Mouse (Mus musculus) kidney, adult 11 months (tissue): Measurements from ENCODE around the gene Pdcd1lg2.
"Not testable (repeated sequence)": the region's sequence is repeated elsewhere in the genome, so short reads cannot be mapped to it uniquely, and the experiment has no call there.

Source experiments
- DNase-seq: peaks from one replicate; pipeline ENCODE4 v3.0.0; 2022

The Pdcd1lg2 gene

DNA sequence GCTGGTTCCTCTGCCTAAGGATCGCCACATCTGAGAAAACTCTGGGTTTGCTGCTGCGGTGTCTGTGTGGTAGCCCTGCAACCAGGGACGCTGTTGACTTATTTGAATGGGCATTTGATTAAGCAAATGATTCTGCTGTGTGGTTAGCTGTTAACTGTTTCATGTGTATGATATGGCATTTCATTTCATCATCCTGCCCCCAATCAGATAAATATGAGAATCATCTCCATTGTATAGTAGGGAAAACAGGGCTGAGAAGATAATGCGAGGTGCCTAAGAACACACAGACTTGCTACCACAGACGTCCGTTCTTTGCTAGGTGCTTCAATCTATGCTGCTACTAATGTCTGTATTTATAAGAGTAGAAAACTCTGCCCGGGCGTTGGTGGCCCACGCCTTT, 26.3 kb upstream of the Pdcd1lg2 start:
- DNase-seq: no peak

DNA sequence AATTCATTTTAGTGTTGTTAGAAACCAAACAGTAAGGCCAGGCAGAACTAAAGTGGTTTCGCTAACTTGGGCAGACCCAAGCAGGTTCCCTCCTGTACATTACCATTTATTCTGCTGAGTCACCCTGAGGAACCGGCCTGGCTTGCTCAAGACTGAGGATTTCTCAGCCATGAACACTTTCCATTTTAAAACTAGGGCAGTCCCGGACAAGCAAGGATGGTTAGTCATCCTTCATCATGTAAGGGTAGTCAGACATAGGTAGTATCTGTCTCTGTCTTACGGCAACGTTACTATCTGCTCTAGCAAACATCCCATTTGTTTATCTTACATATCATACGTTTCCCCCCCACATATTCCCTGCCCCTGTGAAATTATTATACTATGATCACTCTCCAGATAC, 25.7 kb upstream of the Pdcd1lg2 start:
- no peak for DNase-seq

DNA sequence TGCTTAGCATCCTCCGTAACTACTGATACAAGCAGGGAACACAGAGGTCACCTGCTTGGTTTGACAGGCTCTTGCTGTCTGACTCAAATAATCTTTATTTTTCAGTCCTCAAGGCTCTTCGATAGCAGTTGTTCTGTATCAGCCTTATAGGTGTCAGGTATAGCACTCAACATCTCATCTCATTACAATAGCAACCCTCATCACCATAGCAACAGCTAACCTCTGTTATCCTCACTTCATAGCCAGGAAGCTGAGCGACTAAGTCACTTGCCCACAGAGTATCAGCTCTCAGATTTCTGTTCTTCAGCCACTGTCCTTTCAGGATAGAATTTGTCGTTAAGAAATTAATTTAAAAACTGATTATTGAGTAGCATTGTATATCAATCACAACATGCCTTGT, 24.9 kb upstream of the Pdcd1lg2 start:
- DNase-seq: no peak

DNA sequence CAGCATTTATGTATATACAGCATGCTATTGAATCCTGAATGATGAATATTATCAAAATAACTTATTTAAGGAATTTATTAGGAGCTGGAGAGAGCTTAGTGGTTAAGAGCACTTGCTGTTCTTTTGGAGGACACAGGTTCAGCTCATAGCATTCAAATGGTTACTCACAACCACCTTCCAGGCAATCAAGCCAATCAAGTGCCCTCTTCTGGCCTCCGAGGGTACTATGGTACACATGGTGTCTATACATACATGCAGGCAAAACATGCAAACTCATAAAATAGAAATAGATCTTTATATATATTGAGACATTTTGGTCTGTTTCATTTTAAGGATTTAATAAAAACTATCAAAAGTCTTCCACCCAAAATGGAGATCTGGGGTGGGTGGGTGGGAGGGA, 21.9 kb upstream of the Pdcd1lg2 start:
- DNase-seq: no peak

DNA sequence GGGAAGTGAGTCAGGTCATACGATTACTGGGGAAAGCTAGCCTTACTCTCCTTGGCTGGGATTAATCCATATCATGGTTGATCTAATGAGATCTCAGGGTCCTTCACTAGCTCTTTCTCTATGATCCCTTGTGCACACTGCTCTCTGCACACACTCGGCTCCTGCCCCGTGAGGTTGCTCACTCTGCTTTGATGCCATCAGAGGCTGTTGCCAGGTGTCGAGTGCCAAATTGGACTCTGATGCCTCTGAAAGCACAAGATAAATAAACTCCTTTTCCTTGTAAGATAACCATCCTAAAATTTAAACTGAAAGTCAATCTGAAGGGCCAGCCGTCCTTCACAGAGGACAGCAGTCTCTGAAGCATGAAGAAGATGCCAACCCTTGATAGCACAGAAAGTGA, 20.2 kb upstream of the Pdcd1lg2 start:
- no peak for DNase-seq

DNA sequence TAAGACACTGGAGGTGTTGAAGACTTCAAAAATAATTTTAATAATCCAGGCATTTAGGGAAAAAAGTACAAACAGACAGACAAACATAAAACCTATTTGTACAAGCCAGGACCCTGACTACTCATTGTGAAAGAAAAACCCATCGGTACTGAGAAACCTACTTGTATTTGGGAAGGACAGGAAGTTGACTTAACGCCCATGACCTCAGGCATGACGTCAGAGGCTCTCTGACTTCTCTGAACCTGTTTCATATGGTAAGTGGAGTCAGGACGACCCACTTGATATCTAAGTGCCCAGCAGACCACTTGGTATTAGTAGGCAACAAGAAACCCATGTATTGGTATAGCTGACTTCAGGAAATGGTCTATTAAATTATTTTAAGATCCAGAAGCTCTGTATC, 19.4 kb upstream of the Pdcd1lg2 start:
- no peak for DNase-seq

DNA sequence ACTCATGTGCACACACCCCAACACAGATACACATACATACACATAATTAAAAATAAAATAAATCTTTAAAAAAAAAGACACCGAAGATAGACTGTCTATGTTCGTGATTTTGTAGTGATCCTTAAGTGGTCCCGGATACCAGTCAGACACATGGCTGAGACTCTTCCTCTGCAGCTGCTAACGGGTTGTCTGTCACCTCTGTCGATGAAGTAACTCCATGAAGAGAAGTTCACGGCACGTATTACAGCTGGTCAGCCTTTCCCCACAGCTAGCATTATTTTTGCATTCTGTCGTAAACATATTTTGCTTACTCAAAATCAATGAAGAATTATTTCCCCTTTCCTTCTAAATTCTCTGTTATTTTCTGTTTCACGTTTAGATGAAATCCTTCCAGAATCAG, 17.4 kb upstream of the Pdcd1lg2 start:
- no peak for DNase-seq

DNA sequence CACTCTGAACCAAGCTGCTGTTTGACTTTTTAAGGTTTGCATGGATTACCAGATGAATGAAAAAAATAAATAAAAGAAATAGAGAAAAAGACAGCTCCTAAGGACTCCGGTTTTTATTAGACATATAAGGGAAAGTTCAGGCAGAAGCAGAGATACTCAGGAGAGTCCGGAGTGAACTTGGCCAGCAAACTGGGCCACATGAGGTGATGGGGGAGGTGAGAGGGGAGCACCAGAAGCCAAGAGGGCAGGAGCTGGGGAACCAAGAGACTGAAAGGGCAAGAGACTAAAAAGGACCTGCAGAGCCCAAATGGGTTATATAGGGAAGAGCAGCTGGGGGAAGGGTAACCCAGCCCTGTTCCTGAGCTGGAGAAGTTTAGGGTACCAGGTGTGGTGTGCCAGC, 16.0 kb upstream of the Pdcd1lg2 start:
- DNase-seq: no peak

DNA sequence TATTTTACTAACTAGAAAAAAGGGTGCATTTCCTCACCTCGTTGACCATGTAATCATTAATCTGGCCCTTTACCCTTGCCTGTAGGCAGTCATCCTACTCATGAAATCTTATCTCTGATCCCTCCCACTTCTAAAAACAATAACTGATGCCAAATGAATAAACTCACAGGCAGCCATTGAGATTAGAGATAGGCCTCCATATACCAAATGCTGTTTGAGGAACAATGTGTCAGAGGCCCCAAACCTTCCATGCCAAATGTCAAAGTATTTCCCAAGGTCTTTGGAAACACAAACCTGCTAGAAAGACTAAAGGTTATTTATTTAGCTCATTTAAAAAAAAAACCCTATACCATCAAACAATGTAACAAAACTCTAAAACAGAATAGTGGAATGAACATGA, 14.4 kb upstream of the Pdcd1lg2 start:
- DNase-seq: no peak

DNA sequence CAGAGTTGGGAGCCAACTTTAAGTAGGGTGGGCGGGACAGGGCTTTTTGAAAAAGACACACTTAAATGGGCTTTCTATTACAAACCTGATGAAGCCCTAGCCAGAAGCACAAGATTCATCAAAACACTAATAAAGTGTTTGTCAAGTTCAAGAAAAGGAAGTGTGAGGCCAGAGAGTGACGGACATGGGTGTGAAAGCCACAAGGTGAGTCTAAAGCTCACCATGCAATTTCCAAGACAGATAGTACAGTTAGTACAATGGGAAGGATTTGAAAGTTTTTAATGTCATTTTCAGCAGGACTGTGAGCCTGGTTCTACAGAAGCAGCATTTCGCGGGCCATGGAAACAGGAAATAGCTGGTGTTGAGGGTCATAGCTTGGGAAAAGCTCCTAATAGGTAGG, 10.9 kb upstream of the Pdcd1lg2 start:
- no peak for DNase-seq

DNA sequence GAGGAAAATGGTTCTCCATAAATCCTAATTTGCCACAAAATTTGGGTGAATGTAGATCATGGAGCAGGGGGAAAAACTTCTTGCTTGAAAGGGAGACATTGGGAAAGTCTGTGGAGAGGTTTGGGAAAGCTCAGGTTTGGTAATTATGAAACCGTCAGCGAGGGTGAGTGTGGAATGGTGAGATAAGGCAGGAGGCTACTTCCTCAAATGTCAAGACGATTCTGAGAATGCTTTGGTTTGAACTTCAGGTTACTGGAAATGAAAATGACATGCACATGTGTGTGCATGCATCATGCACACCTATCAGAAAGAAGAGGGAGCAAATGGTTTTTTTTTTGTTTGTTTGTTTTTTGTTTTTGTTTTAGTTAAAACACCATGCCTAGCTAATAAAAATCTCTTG, 10.3 kb upstream of the Pdcd1lg2 start:
- DNase-seq: no peak

DNA sequence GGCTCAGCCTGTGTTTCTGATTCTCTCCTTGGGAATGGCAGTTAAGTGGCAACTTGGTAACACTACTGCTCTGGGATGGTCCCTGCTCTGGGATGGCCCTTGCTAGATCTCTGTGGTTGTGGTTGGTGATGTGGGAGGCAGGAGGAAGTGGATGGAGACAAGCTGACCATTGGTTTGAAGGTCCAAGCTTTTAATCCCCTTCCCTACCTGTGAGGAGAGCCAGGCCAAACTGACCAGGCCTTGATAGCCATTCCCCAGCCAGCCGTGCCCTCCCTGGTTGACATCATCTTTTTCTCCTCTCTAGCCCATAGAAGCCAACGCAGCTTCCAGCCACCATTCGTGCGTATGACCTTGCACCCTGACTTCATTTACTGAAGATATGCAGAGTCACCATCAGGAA, 8.1 kb upstream of the Pdcd1lg2 start:
- DNase-seq: no peak

DNA sequence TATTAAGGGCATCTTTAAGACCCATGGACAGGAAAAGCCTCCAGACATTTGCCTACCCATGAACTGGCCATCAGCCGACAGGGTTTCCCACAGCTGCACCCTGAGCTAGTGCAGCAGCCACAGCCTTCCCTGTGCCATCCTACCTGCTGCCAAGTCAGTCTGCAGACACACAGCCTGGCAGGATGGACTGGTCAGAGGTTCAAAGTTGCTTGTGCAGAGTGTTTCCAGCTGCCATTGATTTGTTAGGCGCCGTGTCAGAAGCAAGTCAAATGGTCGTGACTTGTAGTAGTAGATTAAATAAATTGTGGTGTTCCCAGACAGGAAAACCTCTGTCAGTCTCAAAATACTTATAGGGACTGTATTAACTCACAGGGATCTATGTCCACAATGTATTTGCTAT, 7.5 kb upstream of the Pdcd1lg2 start:
- no peak for DNase-seq

DNA sequence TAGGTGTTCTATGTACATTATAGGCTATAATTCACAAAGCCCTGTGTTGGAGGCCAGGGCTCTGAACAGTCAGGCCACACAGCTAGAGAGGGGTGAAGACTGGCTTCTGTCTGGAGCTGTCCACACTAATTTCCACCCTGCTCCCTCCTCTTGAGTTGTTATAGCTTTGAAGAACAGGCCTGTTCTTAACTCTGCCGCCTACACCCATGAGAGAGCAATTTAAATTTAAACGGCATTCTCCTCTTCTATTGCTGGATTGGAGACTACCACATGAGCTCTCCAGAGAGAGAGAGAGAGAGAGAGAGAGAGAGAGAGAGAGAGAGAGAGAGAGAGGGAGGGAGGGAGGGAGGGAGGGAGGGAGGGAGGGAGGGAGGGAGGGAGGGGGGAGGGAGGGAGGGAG, 5.3 kb upstream of the Pdcd1lg2 start:
- no peak for DNase-seq

DNA sequence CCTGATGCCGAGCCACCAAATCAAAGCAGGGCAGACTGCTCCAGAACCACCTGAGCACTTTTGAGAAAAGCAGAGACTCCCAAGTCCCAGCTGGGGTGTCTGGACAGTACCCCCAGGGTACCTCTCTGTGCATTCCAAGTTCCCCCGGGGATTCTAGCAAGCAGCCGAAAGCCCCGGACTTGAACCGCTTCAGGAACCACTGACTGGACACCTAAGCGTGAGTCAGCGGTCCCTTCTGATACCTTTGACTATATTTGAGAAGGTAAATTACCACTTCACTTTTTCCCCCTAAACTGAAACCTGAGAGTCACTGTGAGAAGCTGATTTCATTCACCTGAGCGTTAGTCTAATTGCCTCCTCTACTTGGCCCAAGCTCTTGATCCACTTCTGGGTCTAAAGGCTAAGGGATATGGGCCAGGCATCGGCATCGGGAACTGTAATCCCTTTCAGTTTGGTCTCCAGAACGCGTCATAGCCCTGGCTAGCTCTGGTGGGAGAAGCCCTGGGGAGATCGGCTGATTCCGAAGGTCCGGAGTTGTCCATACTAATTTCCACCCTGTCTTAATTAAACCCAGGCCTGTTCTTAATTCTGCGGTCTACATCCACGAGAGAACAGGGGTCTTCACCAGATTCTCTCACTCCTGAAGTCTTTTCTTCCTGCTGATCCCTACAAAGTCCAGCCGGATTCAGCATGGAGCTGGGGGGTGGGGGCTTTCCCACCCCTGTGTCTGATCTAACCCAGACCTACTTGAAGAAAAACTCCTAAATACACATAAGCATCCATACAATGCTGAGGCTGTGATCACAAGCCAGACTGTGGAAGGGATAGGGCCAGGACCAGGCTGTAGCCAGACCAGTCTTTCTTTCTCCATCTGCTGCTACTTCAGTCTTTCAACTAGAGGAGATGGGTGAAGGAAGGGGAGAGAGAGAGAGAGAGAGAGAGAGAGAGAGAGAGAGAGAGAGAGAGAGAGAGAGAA, 4.4 kb upstream of the Pdcd1lg2 start:
- DNase-seq: no peak

DNA sequence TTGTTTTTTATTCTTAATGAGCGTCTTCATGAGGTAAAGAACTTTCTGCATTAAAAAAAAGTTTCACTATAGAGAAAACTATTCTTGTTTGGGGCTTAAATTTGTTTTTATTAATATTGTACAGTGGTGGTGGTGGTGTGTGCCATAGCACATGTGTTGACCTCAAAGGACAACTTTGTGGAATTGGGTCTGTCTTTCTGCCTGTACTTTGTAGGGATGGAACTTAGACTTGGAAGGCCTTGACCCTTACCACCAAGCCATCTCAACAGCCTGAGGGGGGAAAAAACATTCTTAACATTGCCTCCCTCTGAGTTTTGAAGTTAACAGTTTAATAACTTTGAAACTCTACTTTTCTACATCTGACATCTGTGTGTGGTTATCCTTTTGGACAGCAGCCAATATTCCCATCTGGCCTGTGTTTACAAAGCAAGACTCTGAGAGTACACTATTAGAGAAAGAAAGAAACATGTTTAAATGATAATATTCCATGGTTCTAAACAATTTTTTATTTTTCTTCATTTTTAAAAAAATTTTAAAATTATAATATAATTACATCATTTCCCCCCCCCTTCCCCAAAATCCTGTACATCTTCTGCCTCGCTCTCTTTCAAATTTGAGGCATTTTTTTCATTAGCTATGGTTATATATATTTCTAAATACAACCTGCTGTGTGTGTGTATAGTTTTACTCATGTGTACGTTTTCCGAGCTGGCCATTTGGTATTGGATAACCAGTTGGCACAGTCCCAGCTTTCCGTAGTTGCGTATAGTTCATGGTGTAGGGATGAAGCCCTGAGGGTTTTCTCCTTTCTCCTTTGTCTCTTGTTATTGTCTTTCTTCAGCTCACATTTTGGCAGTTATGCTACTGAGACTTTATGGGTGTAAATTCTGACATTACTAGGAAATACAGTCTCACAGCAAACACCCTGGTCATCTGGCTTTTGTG, 2.0 kb downstream of the Pdcd1lg2 start:
- no peak for DNase-seq

DNA sequence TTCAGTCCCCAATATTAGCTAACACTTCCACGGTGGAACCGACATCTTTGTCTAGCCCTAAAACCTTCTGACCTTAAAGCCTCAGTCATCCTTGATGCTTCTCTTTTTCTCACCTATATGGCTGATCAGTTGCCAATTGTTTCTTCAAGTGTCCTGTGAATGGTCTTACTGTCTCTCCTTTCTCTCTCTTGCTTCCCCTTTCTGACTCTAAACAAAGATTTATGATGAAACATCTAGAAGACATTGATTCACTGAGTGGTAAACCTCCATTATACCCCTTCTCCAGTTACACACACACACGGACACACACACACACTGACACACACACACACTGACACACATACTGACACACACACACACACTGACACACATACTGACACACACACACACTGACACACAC, 3.8 kb downstream of the Pdcd1lg2 start:
- no peak for DNase-seq

DNA sequence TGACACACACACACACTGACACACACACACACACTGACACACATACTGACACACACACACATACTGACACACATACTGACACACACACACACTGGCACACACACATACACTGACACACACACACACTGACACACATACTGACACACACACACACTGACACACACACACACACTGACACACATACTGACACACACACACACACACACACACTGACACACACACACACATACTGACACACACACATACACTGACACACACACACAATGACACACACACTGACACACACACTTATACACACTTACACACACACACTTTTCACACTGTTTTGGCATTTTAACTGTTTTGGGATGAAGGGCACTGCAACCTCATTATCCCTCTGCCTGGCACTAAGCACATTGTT, 4.2 kb downstream of the Pdcd1lg2 start:
- DNase-seq: not testable (repeated sequence)

DNA sequence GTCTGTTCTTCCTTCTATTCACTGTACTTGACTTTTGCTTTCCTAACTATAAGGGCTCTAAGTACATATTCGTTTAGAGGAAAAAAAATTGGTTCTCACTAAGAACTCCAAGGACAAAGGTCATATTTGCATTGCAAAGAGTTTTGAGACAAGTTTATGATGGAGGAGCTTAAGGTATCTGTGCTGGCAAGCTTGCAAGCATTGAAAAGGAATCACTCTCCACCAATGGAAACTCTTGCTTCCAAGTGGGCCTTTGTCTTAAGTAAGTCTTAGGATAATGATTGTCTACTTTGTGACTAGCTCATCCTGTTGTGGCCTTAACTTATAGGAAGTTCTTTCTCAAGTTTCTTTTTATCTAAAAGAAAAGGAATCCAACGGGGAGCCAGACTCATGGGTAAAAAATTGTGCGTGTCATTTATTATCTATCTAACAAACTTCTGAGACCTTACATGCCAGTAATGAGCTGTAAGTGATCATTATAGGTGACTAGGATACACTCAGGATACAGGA, 5.7 kb downstream of the Pdcd1lg2 start:
- DNase-seq: no peak

DNA sequence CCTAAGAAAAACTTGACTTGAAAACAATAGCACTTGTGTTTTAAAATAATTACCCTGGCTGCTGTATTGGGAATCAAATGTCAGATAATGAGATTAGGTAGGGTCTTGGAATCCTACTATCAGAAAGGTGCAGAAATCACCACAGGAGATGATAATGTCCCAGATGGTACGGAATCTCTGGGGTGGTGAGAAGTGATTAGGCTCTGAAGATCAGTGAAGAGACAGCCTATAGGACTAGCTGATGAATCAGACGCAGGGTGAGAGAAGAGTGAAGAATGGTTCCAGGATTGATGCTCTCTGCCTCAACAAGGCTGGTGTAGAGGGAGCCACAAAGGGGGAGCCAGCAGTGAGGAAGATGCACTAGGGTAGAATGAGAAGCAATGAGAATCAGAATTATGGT, 6.5 kb downstream of the Pdcd1lg2 start:
- no peak for DNase-seq

DNA sequence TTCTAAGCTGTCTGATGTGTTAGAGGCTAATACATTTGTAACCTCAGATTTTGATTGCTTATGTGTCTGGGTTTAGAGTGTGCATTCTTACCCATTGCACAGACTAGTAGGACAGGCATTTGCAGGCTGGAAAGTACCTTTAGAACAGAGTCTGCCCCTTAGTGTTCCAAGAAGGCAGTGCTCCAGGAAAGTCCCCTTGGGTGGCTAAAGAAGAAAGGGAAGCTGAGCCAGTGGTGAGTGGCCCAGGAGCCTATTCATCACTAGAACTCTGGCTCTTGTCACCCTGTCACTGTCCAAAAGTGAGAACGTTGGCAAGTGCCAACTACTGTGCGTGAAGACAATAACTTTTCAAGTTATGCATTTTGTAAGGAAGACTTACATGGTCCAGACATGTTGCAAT, 7.2 kb downstream of the Pdcd1lg2 start:
- DNase-seq: no peak

DNA sequence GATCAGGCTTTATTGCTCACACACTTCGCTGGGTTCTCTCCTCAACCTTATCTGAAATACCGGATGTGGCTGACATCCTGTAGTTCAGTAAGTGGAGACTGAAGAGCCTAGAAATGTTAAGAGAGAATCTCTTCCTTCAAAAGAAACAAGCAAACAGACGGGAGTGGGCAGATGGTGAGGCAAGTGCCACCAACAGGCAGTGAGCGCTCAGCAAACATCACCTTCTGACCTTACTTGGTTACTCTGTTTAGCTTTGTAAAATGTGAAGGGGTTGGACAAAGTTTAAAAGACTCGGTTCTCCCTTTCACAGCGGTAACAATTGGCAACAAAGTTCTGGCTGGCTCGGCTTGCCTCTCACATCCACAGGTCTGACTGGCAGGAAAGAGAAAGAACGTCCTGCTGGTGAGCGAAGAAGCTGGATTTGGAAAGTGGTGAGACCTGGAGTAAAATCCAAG, 8.0 kb downstream of the Pdcd1lg2 start:
- no peak for DNase-seq

DNA sequence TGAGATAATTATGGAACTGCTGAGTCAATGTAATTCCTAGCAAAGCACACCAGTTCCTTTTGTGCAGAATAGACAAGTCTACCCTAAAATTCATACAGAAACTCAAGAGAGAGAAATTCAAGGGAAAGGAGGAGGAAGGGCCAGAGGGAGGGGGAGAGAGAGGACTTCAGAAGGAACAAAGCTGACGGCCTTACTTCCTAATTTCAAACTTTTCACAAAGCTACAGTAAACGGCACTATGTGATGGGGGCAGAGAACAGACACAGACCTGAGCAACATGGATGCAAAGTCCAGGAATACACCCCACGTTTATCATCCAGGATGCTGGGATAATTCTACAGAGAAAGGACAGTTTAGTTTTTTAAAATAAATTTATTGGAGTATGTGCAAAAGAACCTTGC, 8.8 kb downstream of the Pdcd1lg2 start:
- DNase-seq: no peak

DNA sequence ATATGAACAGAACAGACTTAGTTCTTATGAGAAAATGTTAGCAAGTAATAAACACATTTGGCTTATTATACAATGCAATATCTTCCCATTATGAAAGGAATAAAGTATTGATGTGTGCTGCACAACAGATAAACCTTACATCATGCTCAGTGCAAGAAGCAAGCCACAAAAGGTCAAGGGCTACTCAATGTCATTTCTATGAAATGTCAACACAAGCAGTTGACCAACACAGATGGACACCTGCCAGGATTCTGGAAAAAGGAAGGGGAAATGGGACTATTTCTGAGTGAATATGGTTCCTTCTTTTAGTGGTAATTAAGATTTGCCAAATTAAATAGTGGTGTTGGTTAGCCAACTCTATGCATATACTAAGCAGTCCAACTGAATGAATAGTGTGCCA, 9.2 kb downstream of the Pdcd1lg2 start:
- DNase-seq: no peak
